Mouse (Mus musculus) adrenal gland, adult 18-20 months (tissue): ENCODE results near the gene Ppfibp2. TPM values are rescaled to one million over a fixed set of nuclear protein-coding genes. Genes with fewer than 3 reads are reported as not detected.
A peak's percentile ranks its signal among the peaks of the same experiment; 100 is the strongest.

Experiments used
- DNase-seq, 2 experiments: peaks; one replicate each; pipeline ENCODE4 v3.0.0; 2021 to 2022; ENCODE audit warnings: low spot score in 2 of 2
- total RNA-seq, 2 experiments: library from RNA; stranded (reverse); gene quantifications; 1 replicate in 1 of 2; 2 replicates in 1 of 2; pipeline ENCODE4 v1.2.3; 2021

Gene Ppfibp2
- total RNA-seq, 2 experiments from 2014 or later, result 4.0 TPM

DNA sequence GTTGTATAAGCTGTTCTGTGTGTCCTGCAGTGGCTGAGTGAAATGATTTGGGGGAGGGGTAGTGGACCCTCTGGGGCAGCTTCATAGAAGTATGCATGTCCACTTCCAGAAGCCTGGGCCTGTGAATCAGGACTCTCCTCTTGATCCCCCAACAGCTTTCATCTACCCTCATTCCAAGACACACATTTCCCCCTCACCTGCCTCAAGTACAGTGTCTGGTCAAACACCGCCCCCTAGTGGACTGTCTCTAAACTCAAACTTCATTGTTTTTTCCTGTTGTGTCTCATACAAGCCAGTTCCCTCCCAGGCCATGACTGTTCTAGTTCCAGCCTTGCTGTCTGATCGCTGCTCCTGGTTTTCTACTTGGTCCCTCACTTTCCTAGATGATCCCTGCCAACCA, 152.9 kb downstream of the Ppfibp2 start:
- peak; percentile 51 to 53 for DNase-seq

DNA sequence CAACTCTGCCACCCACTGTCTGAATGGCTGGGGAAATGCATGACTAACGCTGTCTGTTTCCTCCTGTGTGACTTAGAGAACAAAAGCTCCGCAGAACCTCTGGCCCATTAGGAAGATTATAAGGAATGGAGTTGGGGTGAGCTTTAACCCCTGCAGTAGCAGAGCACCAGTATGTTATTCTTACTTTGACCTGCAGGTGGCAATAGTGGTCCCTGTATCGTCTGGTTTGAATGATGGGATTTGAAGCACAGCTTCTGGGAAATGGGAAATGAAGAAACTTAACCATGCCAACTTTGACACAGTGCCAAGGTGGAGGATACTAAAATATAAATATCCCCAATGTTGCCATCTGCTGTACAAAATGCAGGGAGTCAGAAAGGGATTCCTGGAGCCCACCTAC, 154.3 kb downstream of the Ppfibp2 start:
- peak in 1 of 2 experiments; percentile 9 for DNase-seq

DNA sequence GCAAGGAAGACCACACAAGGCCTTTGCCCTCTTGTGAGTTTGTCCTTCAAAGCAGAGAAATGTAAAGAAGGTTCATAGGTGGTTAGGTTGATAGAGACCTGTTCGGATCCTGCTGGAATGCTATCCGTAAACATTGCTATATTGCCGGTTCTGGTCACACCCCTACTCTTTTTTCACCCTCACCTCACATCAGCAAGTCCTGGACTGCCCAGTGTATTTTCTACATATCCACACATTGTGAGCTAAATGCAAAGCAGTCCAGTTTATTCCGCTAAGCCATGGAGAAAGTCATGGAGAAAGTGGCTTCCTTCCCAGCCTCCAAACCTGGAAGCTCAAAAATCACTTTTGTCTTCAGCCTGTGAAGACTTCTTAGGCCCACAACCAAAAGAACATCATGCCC, 154.7 kb downstream of the Ppfibp2 start:
- no peak for DNase-seq

DNA sequence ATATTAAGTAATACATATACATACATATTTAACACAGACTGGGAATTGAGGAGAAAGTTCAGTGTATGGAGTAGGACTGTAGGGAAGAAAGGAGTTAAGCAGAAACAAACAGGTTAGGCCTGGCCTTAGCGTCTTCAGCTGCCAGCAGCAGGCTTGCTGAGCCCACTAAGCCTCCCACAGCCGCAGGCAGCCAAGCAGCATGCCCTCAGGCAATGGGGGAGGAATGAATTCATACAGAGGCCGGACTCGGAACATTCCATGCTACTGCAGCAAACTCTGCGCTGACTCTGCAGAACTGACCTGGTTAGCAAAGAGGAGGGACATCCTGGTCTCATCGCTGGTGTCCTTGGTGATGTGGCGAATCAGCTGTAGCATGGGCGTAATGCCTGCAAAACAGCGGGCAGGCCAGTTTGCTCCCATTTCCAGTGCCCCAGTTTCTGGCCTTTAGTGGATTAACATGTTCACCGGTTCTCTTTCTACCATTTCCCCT, 157.1 kb downstream of the Ppfibp2 start:
- DNase-seq, result no peak

DNA sequence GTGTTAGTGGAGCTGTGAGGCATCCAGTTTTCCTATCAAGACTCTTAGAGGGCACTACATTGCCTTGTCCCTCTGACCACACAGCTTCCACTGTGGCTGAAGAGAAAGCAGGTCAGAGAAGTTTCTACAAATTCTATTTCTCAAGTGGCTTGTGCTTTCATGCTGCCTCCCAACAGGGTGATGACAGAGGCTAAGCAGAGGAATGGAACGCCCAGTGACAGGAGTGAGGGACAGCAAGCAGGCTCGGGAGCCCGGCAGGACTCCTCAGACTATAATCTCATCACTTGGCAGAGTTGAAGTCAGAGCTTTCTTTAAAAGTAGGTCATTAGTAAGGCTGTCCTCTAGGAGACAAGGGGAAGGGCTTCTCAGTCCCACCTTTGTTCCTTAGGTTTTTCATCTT, 160.9 kb downstream of the Ppfibp2 start:
- no peak for DNase-seq

DNA sequence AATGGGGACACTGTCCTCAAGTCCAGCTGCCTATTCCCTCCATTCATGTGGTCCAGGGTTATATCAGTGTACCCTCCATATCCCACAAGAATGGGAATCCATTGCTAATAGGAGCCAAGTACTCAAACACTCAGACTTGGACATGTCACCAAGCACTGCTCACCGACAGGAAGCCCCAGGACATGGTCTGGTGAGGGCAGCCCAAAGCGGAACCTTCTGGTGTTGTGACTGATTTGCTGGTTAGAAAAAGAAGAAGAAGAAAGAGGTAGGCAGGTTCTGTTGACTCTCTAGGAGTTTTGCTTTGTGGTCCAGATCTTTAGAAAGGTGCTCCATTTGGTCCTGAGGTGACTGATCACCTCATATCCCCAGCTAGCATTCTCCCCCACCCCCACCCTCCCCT, 161.7 kb downstream of the Ppfibp2 start:
- no peak for DNase-seq

DNA sequence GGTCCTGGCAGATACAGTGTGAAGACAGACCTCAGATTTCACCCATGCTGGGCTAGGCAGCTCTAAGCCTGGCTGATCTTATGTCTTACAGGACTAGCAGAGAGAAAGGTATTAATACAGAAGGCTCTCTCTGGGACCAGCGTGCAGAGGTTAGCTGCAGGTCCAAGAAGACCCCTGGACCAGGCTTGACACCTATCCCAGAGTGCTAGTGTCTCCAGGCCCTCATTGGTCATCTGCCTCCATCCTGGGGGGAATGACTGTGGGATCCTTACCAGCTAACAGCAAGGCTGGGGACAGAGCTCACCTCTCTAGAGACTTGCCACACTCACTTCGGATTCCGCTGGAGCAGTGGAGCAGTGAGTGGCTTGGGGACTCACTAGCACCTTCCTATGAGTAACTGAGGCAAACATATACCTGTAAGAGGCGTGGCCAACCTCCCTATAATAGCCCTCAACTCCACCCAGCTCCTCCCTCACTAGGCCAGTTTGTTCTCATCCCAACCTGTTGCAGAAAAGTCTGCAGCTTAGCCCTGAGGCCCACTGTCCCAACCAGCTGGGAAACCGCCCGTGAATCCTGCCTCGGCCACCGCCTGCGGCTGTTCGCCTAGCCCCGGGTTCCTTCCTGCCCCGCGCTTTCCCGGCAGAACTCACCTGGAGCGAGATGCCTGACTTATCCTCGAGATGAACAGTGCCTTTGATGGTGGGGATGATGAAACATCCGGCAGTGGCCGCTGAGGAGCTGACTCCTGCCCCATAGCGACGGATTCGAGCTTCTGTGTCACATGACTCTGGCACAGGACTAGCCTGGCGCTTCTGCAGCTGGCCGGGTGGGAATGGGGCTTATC, 162.5 kb downstream of the Ppfibp2 start, which contains the start of gene Cyb5r2:
TSS of gene Cyb5r2 (minus strand) at position 725 of the 844 bp plus-strand sequence.
- DNase-seq, result no peak

DNA sequence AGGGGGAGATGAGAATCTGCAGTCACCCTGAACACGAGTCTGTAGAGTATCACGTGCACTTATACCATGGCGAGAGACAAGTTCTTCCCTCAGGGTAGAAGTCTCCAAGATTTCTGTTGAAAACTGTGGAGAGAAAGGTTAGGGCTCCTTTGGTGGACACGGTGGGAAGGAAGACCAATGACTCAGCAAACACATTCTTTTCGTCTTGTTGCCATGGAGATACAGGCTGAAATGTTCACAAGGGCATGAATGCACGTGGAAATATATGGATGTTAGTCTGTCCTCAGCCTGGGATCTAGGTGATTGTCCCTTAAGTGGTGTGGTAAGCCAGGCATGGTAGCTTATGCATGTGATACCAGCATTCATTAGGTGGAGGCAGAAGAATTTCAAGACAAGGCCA, 175.8 kb downstream of the Ppfibp2 start:
- DNase-seq, result no peak

DNA sequence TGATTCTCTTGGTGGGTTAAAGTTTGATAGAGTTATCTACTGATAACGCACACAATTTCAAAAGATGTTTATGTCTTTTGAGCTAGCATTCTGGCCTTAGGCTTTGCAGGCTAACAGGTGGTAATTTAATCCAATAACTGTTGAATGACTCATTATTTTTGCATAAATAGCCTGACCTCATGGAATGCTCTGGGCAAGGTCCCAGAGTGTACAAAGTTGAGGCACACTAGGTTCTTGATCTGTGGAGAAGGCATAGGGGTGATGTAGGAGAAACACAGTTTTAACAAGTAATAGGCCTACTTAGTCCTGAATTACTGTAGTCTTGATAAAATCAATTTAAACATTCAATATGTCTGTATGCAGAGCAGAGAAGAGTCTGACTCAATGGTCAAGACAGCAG, 183.2 kb downstream of the Ppfibp2 start:
- no peak for DNase-seq

DNA sequence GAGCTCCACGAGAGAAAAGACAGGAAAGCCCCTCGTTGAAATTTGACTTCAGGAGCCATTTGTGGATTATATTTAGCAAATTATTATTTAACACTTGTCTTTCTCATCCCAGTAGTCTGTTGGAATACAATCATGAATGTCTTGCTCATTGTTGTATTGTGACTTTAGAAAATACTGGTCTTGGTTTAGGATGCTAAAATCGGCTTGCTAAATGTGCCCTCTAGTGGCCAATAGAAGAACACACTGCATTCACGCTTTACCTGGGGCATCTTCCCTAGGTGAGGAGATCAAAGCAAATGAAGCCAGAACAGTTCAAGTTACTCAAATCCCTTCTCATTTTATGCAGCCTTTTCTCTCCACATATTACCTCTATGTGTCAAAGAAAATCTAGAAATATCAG, 184.6 kb downstream of the Ppfibp2 start:
- no peak for DNase-seq

DNA sequence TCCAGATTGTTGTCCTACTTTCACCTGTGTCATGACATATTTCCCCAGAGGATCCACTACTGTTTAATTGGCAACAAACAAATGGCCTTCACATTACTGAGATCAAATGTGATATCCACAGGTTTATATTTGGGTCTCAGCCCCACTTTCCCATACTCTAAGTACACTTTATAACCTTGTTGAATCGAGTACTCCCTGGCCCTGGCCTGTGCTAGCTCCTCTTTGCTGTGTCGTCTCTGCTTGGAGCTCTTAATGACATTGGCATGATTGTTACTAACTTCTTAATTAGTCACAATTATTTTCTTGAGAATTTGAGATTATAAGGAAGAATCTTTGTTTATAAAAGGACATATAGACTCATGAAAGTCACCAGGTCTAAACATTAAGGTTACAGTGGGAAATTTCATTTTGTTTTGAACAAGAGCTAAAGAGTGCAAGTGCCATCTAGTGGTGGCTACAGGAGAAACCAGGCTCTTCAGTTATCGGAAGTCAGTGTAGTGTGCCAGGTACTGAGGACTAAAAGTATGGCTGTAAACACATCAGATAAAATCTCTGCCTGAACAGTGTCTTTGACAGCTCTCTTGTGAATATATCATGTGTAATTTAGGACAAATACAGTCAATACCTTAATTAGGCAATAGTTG, 193.1 kb downstream of the Ppfibp2 start:
- DNase-seq, result no peak

DNA sequence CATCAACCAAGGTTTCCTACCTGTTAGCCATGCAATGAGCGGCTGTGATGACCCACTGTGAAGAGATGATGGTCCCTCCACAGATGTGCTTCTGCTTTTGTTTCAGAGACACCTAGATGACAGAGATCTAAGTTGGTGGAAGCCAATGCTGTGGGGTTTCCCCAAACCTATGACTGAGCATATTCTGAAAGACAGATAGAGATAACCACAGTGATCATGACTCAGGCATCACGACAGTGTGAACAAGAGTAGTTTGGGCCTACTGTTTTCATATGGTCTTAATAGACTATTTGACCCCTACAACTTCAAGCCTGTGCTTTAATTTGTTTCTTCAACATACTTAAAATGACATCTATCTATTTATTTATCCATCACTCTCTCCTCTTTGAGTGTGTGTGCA, 201.5 kb downstream of the Ppfibp2 start:
- no peak for DNase-seq

Other genes with a start within 250 kb of the Ppfibp2 start
- gene Syt9, start 224.5 kb upstream of the Ppfibp2 start, total RNA-seq, result 1 to 10 TPM; 1.8 to 2.8 TPM
- gene Olfml1, start 27.8 kb upstream of the Ppfibp2 start, total RNA-seq, result 10 to 100 TPM in 1 of 2 experiments, 1 to 10 TPM in 1; 6.9 to 10.5 TPM
- not detected for gene 5330417H12Rik, start 30.0 kb downstream of the Ppfibp2 start, total RNA-seq
- not detected for gene Cyb5r2, start 162.8 kb downstream of the Ppfibp2 start, total RNA-seq
- not detected for gene Ovch2, start 206.0 kb downstream of the Ppfibp2 start, total RNA-seq
- gene Olfr467, start 217.1 kb downstream of the Ppfibp2 start, total RNA-seq, result not detected
- gene Olfr469, start 230.3 kb downstream of the Ppfibp2 start, total RNA-seq, result not detected